Mouse (Mus musculus) WW6 (cell line): ENCODE results near the gene Gm7138.
A peak's percentile ranks its signal among the peaks of the same experiment; 100 is the strongest.
"Not testable (repeated sequence)": the region's sequence is repeated elsewhere in the genome, so short reads cannot be mapped to it uniquely, and the experiment has no call there.

Experiments
- DNase-seq: peaks from one replicate; pipeline ENCODE4 v3.0.0-alpha.2; 2013; ENCODE audit warnings: low read depth, low spot score

The Gm7138 gene

GRCm38 (mm10) chr10:77750686-77751085 is 26.1 kb downstream of the Gm7138 start:
- DNase-seq: not testable (repeated sequence)

GRCm38 (mm10) chr10:77741924-77742688 is 34.6 kb downstream of the Gm7138 start, which contains the start of gene Gm18596:
Gene Gm18596, minus strand, starts transcription at chr10:77742638.
- not testable (repeated sequence) for DNase-seq

GRCm38 (mm10) chr10:77738929-77739328 is 37.8 kb downstream of the Gm7138 start:
- DNase-seq: no peak

- no peak for DNase-seq
Observed at GRCm38 (mm10) chr10:77735928-77736327, 40.8 kb downstream of the Gm7138 start.

GRCm38 (mm10) chr10:77729241-77729640 is 47.5 kb downstream of the Gm7138 start:
- DNase-seq: peak; percentile 14

- DNase-seq: no peak
Observed at GRCm38 (mm10) chr10:77728280-77728679, 48.5 kb downstream of the Gm7138 start.
